Mouse (Mus musculus) frontal cortex, adult (tissue): ENCODE measurements around the gene Dolpp1.
"Not testable (repeated sequence)": the region's sequence is repeated elsewhere in the genome, so short reads cannot be mapped to it uniquely, and the experiment has no call there.

Source experiments
- ATAC-seq: cut with Nextera tagmentation; 2 replicates; pipeline ENCODE4 v1.9.2; 2017; ENCODE audit warnings: mild to moderate bottlenecking, moderate library complexity, mixed read lengths; ENCODE audit not compliant: low TSS enrichment

Dolpp1 gene

GRCm38 (mm10) chr2:30409454-30410176, 17.6 kb downstream of the Dolpp1 start:
- no peak for ATAC-seq

- ATAC-seq, result peak; percentile 33
Observed at GRCm38 (mm10) chr2:30413038-30413973, 21.3 kb downstream of the Dolpp1 start.

- ATAC-seq, result 0 out of 2 replicates have a peak, but pooled peaks have one; percentile 2
Observed at GRCm38 (mm10) chr2:30414101-30414500, 22.0 kb downstream of the Dolpp1 start.

- no peak for ATAC-seq
Observed at GRCm38 (mm10) chr2:30414681-30415080, 22.6 kb downstream of the Dolpp1 start.

GRCm38 (mm10) chr2:30415157-30415935, 23.3 kb downstream of the Dolpp1 start, which contains the start of gene Crat:
Gene Crat, minus strand, starts transcription at chr2:30415813.
- peak; percentile 65 for ATAC-seq

GRCm38 (mm10) chr2:30415936-30416648, 24.0 kb downstream of the Dolpp1 start, which contains the start of gene Ptpa:
Gene Ptpa, plus strand, starts transcription at chr2:30416039.
- peak; percentile 71 for ATAC-seq

- ATAC-seq, result no peak
Observed at GRCm38 (mm10) chr2:30416649-30416965, 24.6 kb downstream of the Dolpp1 start.

- not testable (repeated sequence) for ATAC-seq
Observed at GRCm38 (mm10) chr2:30417154-30417553, 25.1 kb downstream of the Dolpp1 start.

- ATAC-seq, result no peak
Observed at GRCm38 (mm10) chr2:30417595-30418165, 25.6 kb downstream of the Dolpp1 start.

GRCm38 (mm10) chr2:30418259-30418658, 26.2 kb downstream of the Dolpp1 start:
- ATAC-seq, result no peak

- no peak for ATAC-seq
Observed at GRCm38 (mm10) chr2:30419112-30419511, 27.1 kb downstream of the Dolpp1 start.

GRCm38 (mm10) chr2:30421432-30421831, 29.4 kb downstream of the Dolpp1 start:
- ATAC-seq, result no peak

- no peak for ATAC-seq
Observed at GRCm38 (mm10) chr2:30429156-30429555, 37.1 kb downstream of the Dolpp1 start.

- peak; percentile 65 for ATAC-seq
Observed at GRCm38 (mm10) chr2:30435326-30436155, 43.5 kb downstream of the Dolpp1 start.

GRCm38 (mm10) chr2:30436156-30436545, 44.1 kb downstream of the Dolpp1 start:
- ATAC-seq, result no peak

GRCm38 (mm10) chr2:30436809-30437208, 44.8 kb downstream of the Dolpp1 start:
- ATAC-seq, result no peak

GRCm38 (mm10) chr2:30437791-30438190, 45.7 kb downstream of the Dolpp1 start:
- ATAC-seq, result no peak

GRCm38 (mm10) chr2:30439631-30440030, 47.6 kb downstream of the Dolpp1 start:
- ATAC-seq, result no peak

- ATAC-seq, result no peak
Observed at GRCm38 (mm10) chr2:30440211-30440700, 48.2 kb downstream of the Dolpp1 start.
